Mouse (Mus musculus): ENCODE results near the gene Atrn.
"Not testable (repeated sequence)": the region's sequence is repeated elsewhere in the genome, so short reads cannot be mapped to it uniquely, and the experiment has no call there.

Atrn gene

GRCm38 (mm10) chr2:130961851-130962250 is 55.6 kb downstream of the Atrn start:
- peak; percentile 43 for DNase-seq

DNA sequence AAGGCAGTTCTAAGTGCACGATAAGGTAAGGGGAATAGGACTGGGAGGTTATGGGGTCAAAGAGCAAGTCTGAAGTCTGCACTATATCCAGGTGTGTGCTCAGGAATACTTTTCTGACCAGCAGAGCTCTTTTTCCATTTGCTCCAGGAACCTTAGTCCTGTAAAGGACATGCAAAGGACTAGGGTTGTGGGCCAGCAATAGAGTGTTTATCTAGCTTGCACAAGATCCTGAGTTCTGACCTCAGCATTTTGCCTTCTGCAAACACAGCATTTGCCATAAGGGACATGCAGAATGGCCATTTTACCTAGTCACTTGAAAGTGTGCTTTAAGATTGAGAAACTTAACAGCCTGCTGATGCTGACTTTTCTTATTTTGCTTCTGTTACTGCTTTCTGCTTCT is 58.7 kb downstream of the Atrn start:
- DNase-seq = peak; percentile 40

GRCm38 (mm10) chr2:130971030-130971429 is 64.7 kb downstream of the Atrn start:
- DNase-seq = no peak

DNA sequence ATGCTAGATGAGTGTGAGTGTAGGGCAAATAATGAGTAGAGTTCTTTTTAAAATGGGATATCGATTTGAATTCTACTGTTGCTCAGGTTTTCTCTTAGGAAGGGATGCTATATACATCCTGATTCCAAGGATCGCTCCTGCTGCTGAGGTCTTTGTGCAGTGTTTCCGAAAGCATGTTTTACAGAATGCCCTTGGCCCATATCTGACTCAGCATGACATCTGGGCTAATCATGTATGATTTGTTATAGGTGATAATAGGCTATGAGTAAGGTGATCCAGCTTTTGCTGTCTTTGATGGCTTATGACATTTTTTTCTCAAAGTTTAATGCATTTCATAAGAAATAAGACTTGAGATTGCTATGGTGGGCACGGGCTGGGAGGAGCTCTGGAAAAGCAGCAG is 66.1 kb downstream of the Atrn start:
- DNase-seq = no peak

DNA sequence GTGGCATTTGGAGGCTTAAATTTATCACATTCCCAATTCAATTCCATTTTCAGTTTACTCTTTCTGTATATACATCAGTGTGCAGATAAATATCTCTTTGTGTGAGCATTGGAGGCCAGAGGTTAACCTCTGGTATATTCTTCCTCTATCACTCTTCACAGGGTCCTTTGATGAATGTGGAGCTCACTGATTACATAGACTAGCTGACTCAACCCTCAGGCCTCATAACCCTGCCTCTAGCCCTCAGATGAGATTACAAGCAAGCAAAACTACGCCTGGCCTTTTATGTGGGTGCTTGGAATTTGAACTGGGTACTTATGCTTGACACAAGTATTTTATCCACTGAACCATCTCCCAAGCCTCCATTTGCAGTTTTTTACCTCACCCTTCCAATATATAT is 68.6 kb downstream of the Atrn start:
- no peak for DNase-seq

- no peak for DNase-seq
Observed at GRCm38 (mm10) chr2:130977589-130977988, 71.3 kb downstream of the Atrn start.

DNA sequence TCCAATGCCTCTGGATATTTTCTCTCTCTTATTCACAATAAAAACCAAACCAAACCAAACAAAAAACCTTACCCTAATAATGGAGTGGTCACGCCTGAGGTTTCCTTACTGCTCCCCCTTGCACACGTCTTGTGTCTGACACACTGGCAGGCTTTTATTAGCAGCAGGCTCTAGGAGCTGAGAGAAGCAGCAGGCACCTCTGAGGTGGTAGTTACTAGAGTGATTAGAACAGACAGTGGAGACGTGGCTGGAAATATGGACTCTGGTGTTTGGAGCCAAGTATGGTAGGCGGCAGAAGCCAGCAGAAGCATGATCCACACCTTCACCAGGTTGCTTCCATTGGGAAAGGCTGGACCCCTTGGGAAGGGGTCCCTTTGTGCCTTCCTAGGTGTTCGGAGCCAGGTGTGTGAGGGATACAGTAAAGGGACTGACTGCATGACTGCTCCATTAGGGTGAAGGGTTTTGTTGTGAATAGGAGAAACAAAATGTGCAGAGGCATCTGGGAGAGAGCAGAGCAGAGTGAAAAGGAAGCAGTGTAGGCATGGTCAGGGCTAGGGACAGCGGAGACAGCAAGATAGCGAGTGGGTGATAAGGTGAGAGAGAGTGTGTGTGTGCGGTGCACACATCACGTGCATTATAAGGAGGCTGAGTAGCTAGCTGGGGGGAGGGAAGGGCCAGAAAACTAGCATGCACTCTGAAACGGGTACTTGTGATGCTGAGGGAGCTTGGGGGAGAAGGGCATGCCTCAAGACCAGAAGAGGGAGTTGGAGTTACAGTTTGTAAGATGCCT is 72.0 kb downstream of the Atrn start:
- no peak for DNase-seq

- DNase-seq = no peak
Observed at GRCm38 (mm10) chr2:130979138-130979537, 72.8 kb downstream of the Atrn start.

- DNase-seq = no peak
Observed at GRCm38 (mm10) chr2:130992818-130993217, 86.5 kb downstream of the Atrn start.

DNA sequence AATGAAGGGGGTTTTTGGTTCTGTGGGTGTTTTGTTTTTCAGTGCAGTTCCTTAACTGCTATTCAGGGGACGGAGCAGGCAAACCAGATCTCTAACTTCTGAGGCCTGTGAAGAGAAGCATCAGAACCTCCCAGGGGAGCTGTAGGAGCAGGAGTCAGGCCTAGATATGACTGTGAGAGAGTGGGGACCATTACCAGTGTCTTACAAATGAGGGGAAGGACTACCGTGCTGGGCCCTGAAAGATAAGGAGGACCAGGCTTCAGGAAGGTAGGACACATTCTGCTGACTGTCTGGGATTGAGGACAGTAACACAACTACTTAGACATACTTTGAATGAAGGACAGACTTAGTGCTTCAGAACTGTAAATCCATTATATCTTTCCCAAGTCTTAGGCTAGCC is 102.8 kb downstream of the Atrn start:
- no peak for DNase-seq

DNA sequence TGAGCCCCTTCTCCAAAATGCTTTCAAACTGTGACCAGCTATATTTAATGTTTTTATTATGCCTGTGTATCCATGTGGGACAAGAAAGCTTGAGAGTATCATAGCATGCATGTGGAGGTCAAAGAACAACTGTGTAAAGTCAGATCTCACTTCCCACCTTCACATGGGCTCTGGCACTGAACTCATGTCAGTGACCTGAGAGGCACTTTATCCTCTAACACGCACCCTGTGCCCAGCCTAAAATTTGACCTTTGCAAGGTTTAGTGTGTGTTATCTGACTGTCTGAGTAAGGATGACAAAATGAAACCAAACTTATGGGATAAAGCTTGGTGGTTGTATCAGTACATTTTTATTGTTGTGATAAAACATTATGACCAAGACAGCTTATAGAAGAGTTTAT is 104.3 kb downstream of the Atrn start:
- DNase-seq = no peak

- DNase-seq = no peak
Observed at GRCm38 (mm10) chr2:131025230-131025629, 118.9 kb downstream of the Atrn start.

GRCm38 (mm10) chr2:131026941-131027340 is 120.6 kb downstream of the Atrn start:
- no peak for DNase-seq

- DNase-seq = peak; percentile 41
Observed at GRCm38 (mm10) chr2:131029065-131029935, 123.0 kb downstream of the Atrn start.

- no peak for DNase-seq
Observed at GRCm38 (mm10) chr2:131030561-131030960, 124.3 kb downstream of the Atrn start.

- no peak for DNase-seq
Observed at GRCm38 (mm10) chr2:131030998-131031397, 124.7 kb downstream of the Atrn start.

DNA sequence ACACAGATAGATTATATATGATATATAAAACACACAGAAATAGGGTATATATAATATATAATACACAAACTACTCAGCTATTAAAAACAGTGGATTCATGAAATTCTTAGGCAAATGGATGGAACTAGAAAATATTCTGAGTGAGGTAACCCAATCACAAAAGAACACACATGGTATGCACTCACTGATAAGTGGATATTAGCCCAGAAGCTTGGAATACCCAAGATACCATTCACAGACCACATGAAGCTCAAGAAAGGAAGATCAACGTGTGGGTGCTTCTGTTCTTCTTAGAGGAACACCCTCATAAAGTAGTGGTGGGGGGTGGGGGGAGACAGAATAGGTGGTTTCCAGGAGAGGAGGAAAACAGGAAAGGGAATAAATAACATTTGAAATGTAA is 125.1 kb downstream of the Atrn start:
- not testable (repeated sequence) for DNase-seq

DNA sequence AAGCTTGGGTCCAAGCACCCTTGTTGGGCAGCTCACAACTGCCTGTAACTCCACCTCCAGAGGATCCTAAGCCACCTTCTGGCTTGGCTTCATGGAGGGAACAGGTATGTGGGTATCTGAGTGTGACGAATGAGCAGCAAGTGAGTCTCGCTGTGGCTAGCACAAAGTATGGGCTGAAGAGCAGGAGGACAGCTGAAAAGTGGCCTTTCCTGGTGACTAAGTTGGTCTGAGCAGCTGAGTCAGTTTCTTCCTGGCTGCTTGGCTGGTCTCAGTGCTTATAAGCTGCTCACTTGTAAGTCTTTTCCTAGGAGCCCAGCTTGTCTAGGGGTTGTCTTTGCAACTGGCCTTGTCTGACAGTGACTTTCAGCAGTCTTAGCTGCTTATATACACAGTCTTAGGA is 130.0 kb downstream of the Atrn start:
- DNase-seq = no peak

- no peak for DNase-seq
Observed at GRCm38 (mm10) chr2:131036757-131037156, 130.5 kb downstream of the Atrn start.

DNA sequence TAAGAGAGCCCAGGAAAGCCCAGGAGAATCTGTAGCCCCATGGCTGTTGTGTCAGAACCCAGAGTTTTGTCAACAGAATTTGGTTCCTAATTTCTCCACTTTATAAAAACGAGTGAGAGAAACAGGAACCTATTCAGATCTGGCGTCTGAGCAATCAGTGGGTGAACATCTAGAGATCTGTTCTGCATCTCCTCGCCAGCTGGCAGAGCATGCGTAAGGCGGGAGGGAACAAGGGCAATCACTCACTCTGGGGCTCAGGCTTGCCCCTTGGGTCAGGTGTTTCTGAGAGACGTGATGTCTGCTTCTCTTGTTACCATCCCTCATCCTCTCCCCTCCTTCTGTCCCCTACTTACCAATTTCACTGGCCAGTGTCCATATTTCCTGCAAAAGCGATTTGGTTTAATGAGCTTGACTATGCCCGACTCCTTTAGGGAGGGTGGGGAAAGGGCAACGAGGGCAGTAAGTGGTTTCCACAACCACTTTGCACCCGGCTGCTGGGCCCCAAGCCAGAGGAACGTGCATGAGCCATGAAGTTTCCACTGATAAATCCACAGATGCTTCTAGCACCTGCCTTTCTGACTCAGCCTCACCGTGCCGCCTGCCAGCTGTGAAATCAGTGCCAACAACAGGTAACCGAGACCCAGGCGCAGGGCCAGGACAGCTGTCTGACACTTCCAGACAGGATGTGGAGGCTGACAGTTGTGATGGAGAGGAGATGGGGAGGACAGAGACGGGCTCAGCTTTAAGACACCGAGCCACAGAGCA is 131.1 kb downstream of the Atrn start:
- DNase-seq = peak; percentile 57

DNA sequence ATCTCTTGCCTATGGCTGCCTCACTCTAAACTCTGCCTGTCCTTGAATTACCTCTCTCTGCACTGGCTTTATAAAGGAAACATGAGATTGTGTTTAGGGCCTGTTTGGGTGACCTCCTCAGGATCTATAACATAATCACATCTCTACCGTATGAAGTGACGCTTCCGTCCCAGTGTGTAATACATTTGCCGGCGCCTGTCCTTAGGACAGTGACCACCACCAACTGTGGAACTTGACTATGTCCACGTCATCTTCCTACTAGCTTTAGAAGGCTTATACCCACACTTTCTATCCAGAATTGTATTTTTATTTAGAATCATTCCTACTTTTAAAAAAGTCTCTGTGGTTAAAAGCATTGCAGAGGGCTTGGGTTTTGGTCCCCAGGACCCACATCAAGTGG is 131.9 kb downstream of the Atrn start:
- no peak for DNase-seq

DNA sequence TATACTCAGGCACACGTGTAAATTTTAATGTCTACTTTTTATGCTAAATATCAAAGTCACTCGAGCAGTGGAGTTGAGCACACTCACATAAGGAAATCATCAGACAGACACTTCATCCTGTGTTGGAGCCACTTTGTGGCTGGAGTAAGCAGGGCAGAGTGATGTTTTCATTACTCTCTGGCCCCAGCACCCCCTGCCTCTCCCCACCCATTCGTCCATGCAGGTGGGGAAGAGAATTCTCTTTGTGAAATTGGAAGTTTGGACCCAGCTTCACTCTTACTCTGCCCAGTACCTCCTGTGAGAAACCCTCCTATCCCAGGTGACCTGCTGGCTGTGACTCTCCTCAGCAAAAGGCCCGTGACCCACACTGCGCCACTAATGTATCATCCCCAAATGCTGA is 132.4 kb downstream of the Atrn start:
- DNase-seq = no peak

All from lung, postnatal 10 days (tissue).